Mouse (Mus musculus) midbrain, postnatal 0 days (tissue): ENCODE measurements around the gene Cfap97. TPM values are rescaled to one million over a fixed set of nuclear protein-coding genes. Genes with fewer than 3 reads are reported as not detected.
"Not testable (repeated sequence)": the region's sequence is repeated elsewhere in the genome, so short reads cannot be mapped to it uniquely, and the experiment has no call there.

Experiments used
- ATAC-seq: fragments of 200-750 bp; cut with Nextera tagmentation; 2 replicates; pipeline ENCODE4 v1.8.0; 2017; ENCODE audit warnings: moderate number of reproducible peaks, mild to moderate bottlenecking, moderate TSS enrichment, moderate library complexity; ENCODE audit not compliant: low FRiP score
- DNase-seq: peaks from one replicate; pipeline ENCODE4 v3.0.0-alpha.2; 2015; ENCODE audit warnings: low spot score
- H3K27ac ChIP-seq: fragments of 300-500 bp; sonication (generic); 2 replicates; pipeline ENCODE4 v1.5.1; 2014; ENCODE audit warnings: low read depth, mild to moderate bottlenecking, low read length, mixed read lengths
- H3K27me3 ChIP-seq: fragments of 300-500 bp; sonication (generic); 2 replicates; pipeline ENCODE4 v1.6.1; 2014; ENCODE audit warnings: low read length, control low read depth, mixed read lengths; ENCODE audit not compliant: insufficient read depth
- H3K36me3 ChIP-seq: fragments of 300-500 bp; sonication (generic); 2 replicates; pipeline ENCODE4 v1.6.1; 2014; ENCODE audit warnings: low read length, control low read depth, mixed read lengths; ENCODE audit not compliant: insufficient read depth
- H3K4me1 ChIP-seq: fragments of 300-500 bp; sonication (generic); 2 replicates; pipeline ENCODE4 v1.6.1; 2014; ENCODE audit warnings: mild to moderate bottlenecking, control low read depth, antibody characterized with exemption, low read length, mixed read lengths; ENCODE audit not compliant: insufficient read depth
- H3K4me2 ChIP-seq: fragments of 300-500 bp; sonication (generic); 2 replicates; pipeline ENCODE4 v1.6.1; 2014; ENCODE audit warnings: low read depth, mild to moderate bottlenecking, low read length, mixed read lengths; ENCODE audit not compliant: poor library complexity, severe bottlenecking
- H3K4me3 ChIP-seq: fragments of 300-500 bp; sonication (generic); 2 replicates; pipeline ENCODE4 v1.5.1; 2014; ENCODE audit warnings: low read depth, mild to moderate bottlenecking, low read length, moderate library complexity
- H3K9ac ChIP-seq: fragments of 300-500 bp; sonication (generic); replicated peaks from 2 replicates; pipeline ENCODE4 v1.6.1; 2014; ENCODE audit warnings: mild to moderate bottlenecking, low read length, moderate library complexity, mixed read lengths; ENCODE audit not compliant: poor library complexity, severe bottlenecking
- H3K9me3 ChIP-seq: fragments of 300-500 bp; sonication (generic); 2 replicates; pipeline ENCODE4 v1.6.1; 2016; ENCODE audit warnings: low read length, control low read depth
- CTCF ChIP-seq: IDR thresholded peaks from 2 replicates; pipeline ENCODE4 v1.5.1; 2016; ENCODE audit warnings: antibody characterized with exemption, mild to moderate bottlenecking
- WGBS: fragments of 180-500 bp; shearing (Covaris S2); extraction: QIAGEN DNeasy Blood & Tissue Kit; methylation state at CpG from one replicate; pipeline ENCODE4 v1.1.7; 2014; 5-methylcytosine and 5-hydroxymethylcytosine counted together
- polyA plus RNA-seq: library from polyadenylated mRNA; unstranded; fragments of >200 nt; fragmentation: Nextera tagmentation; extraction: Ambion mirVana; gene quantifications from 2 replicates; pipeline ENCODE4 v1.2.1, GENCODE M21; 2015
- total RNA-seq: library from RNA; depleted of rRNA; stranded (reverse); fragments of >200 nt; gene quantifications from 2 replicates; pipeline ENCODE4 v1.2.3, GENCODE M21; 2014

The Cfap97 gene
- total and polyA plus RNA-seq, 2 experiments from 2014 or later = 17.7 to 32.1 TPM

DNA sequence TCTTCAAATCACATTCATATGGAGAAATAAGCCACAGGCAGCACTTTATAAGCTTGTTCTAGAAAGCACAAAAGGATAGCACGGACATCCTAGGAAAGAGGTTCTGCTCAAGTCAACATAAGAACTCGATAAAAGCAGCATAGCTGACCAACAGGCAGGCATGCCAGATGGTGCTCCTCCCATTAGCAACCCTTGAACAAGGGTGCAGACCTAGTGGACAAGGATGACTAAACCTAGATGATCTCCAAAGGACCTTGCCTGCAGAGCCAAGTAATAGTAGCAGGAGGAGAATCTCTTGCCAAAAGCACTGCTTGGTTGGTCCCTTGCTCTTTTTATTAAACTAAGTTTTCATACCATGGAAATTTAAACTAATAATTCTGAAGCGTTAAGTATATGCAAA lies 32.4 kb upstream of the Cfap97 start:
- WGBS = 91% methylated on average over 3 of the region's 3 CpGs

DNA sequence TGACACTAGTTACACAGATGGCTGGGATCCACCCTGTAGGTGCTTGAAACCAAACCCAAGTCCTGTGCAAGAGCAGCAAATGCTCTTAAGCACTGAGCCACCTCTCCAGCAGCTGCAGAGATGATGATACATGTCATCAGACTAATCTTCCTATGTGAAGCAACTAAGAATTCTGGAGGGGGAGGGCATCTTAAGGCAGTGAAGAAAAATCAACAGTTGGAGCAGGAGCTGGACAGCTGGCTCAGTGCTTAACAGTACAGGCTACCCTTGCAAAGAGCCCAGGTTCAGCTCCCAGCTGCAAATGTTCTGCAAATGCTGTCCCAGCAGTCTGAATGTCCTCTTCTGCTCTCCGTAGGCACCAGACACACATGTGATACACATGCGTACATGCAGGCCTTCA lies 29.1 kb upstream of the Cfap97 start:
- Histone ChIP-seq H3K27ac (no peak overlapping the region), H3K36me3 (no peaks in the 10 kb centered on the region; the same call in 1 of the 2 replicates), H3K9ac (no peak overlapping the region), H3K4me1 (no peaks in the 10 kb centered on the region), H3K4me2 (no peak overlapping the region), H3K9me3 (no peaks in the 10 kb centered on the region), H3K27me3 (no peaks in the 10 kb centered on the region), H3K4me3 (no peak overlapping the region)
- DNase-seq (no peak), ATAC-seq (no peak)
- TF ChIP-seq CTCF = no peak
- 97% methylated on average over 2 of the region's 2 CpGs for WGBS

More for the DNA sequence above, 32.4 kb upstream of the Cfap97 start:
- no peak overlapping the region for H3K9ac ChIP-seq
- ATAC-seq (no peak), DNase-seq (no peak)
- no peak overlapping the region for H3K4me2 ChIP-seq
- no peaks in the 10 kb centered on the region for H3K4me1 ChIP-seq
- peaks cover 11% of the 10 kb centered on the region for H3K36me3 ChIP-seq
- no peaks in the 10 kb centered on the region for H3K27me3 ChIP-seq
- no peak overlapping the region for H3K27ac ChIP-seq
- TF ChIP-seq CTCF = no peak
- H3K9me3 ChIP-seq = no peaks in the 10 kb centered on the region
- no peak overlapping the region for H3K4me3 ChIP-seq

DNA sequence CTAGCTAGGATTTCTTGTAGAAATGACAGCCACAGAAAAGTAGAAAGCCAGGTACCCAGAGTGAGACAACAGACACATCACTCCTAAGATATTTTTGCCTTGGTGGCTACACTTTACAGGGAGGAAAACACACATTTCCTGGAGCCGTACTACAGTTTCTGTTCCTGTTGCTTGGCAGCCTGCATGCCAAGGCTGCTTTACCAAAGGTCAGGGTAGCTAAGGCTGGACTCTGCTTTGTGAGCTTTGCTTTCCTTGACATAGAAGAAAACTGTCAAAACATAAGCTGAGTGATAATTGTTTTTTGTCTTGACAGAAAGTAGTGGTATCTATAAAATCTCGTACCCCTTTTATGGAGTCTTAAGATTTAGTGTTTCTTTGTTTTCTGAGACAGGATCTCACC lies 21.1 kb upstream of the Cfap97 start:
- DNase-seq = no peak
- ATAC-seq = no peak
- no peak for TF ChIP-seq CTCF
- WGBS = 84% methylated on average over 2 of the region's 2 CpGs
- no peaks in the 10 kb centered on the region for H3K9me3 ChIP-seq
- H3K27me3 ChIP-seq = no peaks in the 10 kb centered on the region
- no peak overlapping the region for H3K27ac ChIP-seq
- H3K4me3 ChIP-seq = no peak overlapping the region
- no peak overlapping the region for H3K4me2 ChIP-seq
- no peaks in the 10 kb centered on the region for H3K4me1 ChIP-seq
- no peaks in the 10 kb centered on the region for H3K36me3 ChIP-seq
- H3K9ac ChIP-seq = no peak overlapping the region

DNA sequence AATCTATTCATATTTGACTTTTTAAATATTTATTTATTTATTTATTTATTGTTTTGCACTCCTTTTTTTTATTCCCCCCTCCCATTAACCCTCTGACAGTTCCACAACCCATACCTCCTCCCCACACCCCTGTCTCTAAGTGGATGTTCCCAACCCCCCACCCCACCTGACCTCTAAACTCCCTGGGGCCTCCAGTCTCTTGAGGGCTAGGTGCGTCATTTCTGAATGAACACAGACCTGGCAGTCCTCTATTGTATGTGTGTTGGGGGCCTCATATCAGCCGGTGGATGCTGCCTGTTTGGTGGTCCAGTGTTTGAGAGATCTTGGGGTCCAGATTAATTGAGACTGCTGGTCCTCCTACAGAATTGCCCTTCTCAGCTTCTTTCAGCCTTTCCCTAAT lies 16.0 kb upstream of the Cfap97 start:
- H3K27me3 ChIP-seq, H3K4me1 ChIP-seq, H3K9ac ChIP-seq, ATAC-seq, H3K36me3 ChIP-seq, DNase-seq, H3K4me3 ChIP-seq, H3K27ac ChIP-seq, H3K9me3 ChIP-seq, H3K4me2 ChIP-seq: not testable (repeated sequence)
- 100% methylated on average over 2 of the region's 2 CpGs for WGBS

DNA sequence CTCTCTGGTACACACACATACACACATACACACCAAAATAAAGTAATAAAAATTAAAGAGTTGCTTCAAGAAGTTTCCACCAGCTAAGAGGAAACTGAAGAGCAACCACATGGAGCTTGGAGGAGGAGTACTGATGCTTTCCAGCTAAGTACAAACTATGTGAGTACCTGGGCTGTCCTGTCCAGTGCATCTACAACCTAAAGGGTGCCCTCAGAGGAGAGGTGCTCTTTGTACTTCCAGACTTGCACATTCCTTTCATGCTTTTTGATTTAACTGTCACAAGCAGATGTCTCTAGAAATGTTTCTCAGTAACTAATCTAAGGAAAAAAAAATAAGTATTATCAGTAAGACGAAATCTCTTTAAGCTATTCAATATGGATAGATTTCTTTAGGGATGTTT lies 14.2 kb upstream of the Cfap97 start:
- no peaks in the 10 kb centered on the region for H3K36me3 ChIP-seq
- TF ChIP-seq CTCF = no peak
- ATAC-seq = no peak
- H3K9ac ChIP-seq = no peak overlapping the region
- no peaks in the 10 kb centered on the region for H3K9me3 ChIP-seq
- H3K4me3 ChIP-seq = no peak overlapping the region
- H3K4me1 ChIP-seq = no peaks in the 10 kb centered on the region
- no peak overlapping the region for H3K4me2 ChIP-seq
- no peak overlapping the region for H3K27ac ChIP-seq
- no peak for DNase-seq
- WGBS = 87% methylated on average over 1 of the region's 1 CpGs
- no peaks in the 10 kb centered on the region for H3K27me3 ChIP-seq

DNA sequence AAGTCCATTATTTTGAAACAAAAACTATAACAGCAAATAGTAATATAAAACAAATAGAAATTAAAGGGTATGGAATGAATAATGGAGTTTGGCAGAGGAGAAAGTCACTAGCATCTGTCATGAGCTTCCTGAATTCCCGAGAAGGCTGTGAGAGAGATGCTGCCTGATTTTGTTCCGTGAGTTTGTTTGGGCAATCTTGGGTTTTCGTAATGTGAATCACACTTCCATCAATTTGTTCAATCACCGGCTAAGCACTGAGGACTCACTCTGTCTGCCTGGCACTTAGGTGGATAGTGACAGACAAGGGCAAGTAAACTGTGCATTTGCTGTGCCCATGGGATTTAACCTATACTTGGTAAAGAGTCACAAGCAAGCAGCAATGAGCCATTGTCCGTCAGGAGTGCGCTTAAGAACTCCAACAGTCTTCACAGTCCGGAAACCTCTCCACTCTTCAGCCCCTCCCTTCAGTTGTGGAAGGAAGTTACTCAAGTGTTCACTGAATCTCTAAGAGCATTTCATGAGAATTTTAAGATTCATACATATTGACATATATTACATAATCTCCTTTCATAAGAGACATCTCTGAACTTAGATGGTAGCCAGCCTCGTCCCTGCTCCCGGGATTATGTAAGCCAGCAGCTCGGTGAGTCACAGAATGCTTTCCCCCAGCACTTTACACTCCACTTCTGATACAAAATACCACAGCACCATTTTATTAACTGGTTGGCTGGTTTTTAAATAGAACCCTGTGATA lies 13.6 kb upstream of the Cfap97 start:
- 82% methylated on average over 10 of the region's 10 CpGs for WGBS
- TF ChIP-seq CTCF = no peak
- Histone ChIP-seq H3K9me3 (no peaks in the 10 kb centered on the region), H3K27ac (no peak overlapping the region), H3K36me3 (no peaks in the 10 kb centered on the region), H3K27me3 (no peaks in the 10 kb centered on the region), H3K9ac (no peak overlapping the region), H3K4me3 (no peak overlapping the region), H3K4me2 (no peak overlapping the region), H3K4me1 (no peaks in the 10 kb centered on the region)
- no peak for DNase-seq
- ATAC-seq = no peak
